Mouse (Mus musculus): ENCODE measurements around the gene Irs1. TPM values are rescaled to one million over a fixed set of nuclear protein-coding genes. Genes with fewer than 3 reads are reported as not detected.
A peak's percentile ranks its signal among the peaks of the same experiment; 100 is the strongest.

Irs1 gene
- total RNA-seq, 2 experiments from 2014 or later = 21.6 to 22.9 TPM

- intact Hi-C loops (cut with DNase I) = no loop called here
- no peak for DNase-seq (ENCODE audit: extremely low spot score in 1 of 2, low spot score in 2 of 2)
Measured at GRCm38 (mm10) chr1:82262331-82262730, 28.9 kb downstream of the Irs1 start.

- intact Hi-C loops (cut with DNase I) = no loop called here
- no peak for DNase-seq (ENCODE audit: extremely low spot score in 1 of 2, low spot score in 2 of 2)
Measured at GRCm38 (mm10) chr1:82261638-82262037, 29.6 kb downstream of the Irs1 start.

- no peak for DNase-seq (ENCODE audit: extremely low spot score in 1 of 2, low spot score in 2 of 2)
- intact Hi-C loops (cut with DNase I) = no loop called here
Measured at GRCm38 (mm10) chr1:82261053-82261618, 30.1 kb downstream of the Irs1 start.

GRCm38 (mm10) chr1:82260055-82260454 is 31.2 kb downstream of the Irs1 start:
- no peak for DNase-seq (ENCODE audit: extremely low spot score in 1 of 2, low spot score in 2 of 2)
- intact Hi-C loops (cut with DNase I) = no loop called here

GRCm38 (mm10) chr1:82258331-82258730 is 32.9 kb downstream of the Irs1 start:
- DNase-seq (ENCODE audit: extremely low spot score in 1 of 2, low spot score in 2 of 2) = no peak
- intact Hi-C loops (cut with DNase I) = no loop called here

- intact Hi-C loops (cut with DNase I) = no loop called here
- no peak for DNase-seq (ENCODE audit: extremely low spot score in 1 of 2, low spot score in 2 of 2)
Measured at GRCm38 (mm10) chr1:82257457-82257856, 33.8 kb downstream of the Irs1 start.

GRCm38 (mm10) chr1:82253789-82254445 is 37.3 kb downstream of the Irs1 start:
- no peak for DNase-seq (ENCODE audit: extremely low spot score in 1 of 2, low spot score in 2 of 2)
- intact Hi-C loops (cut with DNase I) = no loop called here

- intact Hi-C loops (cut with DNase I) = no loop called here
- DNase-seq (ENCODE audit: extremely low spot score in 1 of 2, low spot score in 2 of 2) = peak in 1 of 2 experiments; percentile 22
Measured at GRCm38 (mm10) chr1:82247221-82247951, 43.8 kb downstream of the Irs1 start.

GRCm38 (mm10) chr1:82245002-82245401 is 46.2 kb downstream of the Irs1 start:
- no peak for DNase-seq (ENCODE audit: extremely low spot score in 1 of 2, low spot score in 2 of 2)
- intact Hi-C loops (cut with DNase I) = no loop called here

- intact Hi-C loops (cut with DNase I) = no loop called here
- DNase-seq (ENCODE audit: extremely low spot score in 1 of 2, low spot score in 2 of 2) = peak in 1 of 2 experiments; percentile 13
Measured at GRCm38 (mm10) chr1:82243260-82243825, 47.9 kb downstream of the Irs1 start.

- intact Hi-C loops (cut with DNase I) = no loop called here
- no peak for DNase-seq (ENCODE audit: extremely low spot score in 1 of 2, low spot score in 2 of 2)
Measured at GRCm38 (mm10) chr1:82239409-82240201, 51.6 kb downstream of the Irs1 start.

GRCm38 (mm10) chr1:82238245-82238644 is 53.0 kb downstream of the Irs1 start:
- intact Hi-C loops (cut with DNase I) = no loop called here
- DNase-seq (ENCODE audit: extremely low spot score in 1 of 2, low spot score in 2 of 2) = no peak

- intact Hi-C loops (cut with DNase I) = no loop called here
- DNase-seq (ENCODE audit: extremely low spot score in 1 of 2, low spot score in 2 of 2) = no peak
Measured at GRCm38 (mm10) chr1:82235455-82236104, 55.6 kb downstream of the Irs1 start.

- DNase-seq (ENCODE audit: extremely low spot score in 1 of 2, low spot score in 2 of 2) = no peak
- intact Hi-C loops (cut with DNase I) = no loop called here
Measured at GRCm38 (mm10) chr1:82234616-82235015, 56.6 kb downstream of the Irs1 start.

GRCm38 (mm10) chr1:82232812-82233211 is 58.4 kb downstream of the Irs1 start, which contains the start of gene Gm9747:
Gm9747 (plus strand) TSS chr1:82233112.
- DNase-seq (ENCODE audit: extremely low spot score in 1 of 2, low spot score in 2 of 2) = no peak
- intact Hi-C loops (cut with DNase I) = no loop called here

GRCm38 (mm10) chr1:82228841-82229240 is 62.4 kb downstream of the Irs1 start:
- intact Hi-C loops (cut with DNase I) = no loop called here
- no peak for DNase-seq (ENCODE audit: extremely low spot score in 1 of 2, low spot score in 2 of 2)

- no peak for DNase-seq (ENCODE audit: extremely low spot score in 1 of 2, low spot score in 2 of 2)
- intact Hi-C loops (cut with DNase I) = no loop called here
Measured at GRCm38 (mm10) chr1:82223042-82223795, 68.0 kb downstream of the Irs1 start.

- intact Hi-C loops (cut with DNase I) = no loop called here
Measured at GRCm38 (mm10) chr1:82221462-82221861, 69.8 kb downstream of the Irs1 start.

More at GRCm38 (mm10) chr1:82221462-82221861, 69.8 kb downstream of the Irs1 start:
- DNase-seq (ENCODE audit: extremely low spot score in 1 of 2, low spot score in 2 of 2) = no peak
